Mouse (Mus musculus): ENCODE data around the gene Slc9b2. TPM values are rescaled to one million over a fixed set of nuclear protein-coding genes. Genes with fewer than 3 reads are reported as not detected.

The Slc9b2 gene
- polyA plus RNA-seq, 1 experiment from 2014 or later = 0.93 TPM

DNA sequence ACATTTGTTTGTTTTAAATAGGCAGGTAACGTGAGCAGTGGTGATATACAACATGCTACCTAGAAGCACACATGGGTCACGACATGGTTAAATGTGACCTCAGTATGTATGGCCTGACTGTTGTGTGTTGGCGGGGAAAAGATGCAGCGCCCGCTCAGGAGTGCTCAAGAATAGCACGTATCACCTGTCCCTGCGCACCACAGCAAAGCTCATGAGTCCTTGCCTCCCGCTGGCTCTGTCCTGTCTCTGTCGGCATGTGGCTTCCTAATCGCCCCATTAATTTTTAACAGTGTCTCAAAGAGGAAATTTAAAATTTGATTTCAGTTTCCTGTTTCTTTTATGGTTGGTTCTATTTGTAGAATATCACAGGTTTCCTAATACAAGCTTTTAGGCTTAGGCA, 69.9 kb downstream of the Slc9b2 start:
- no peak for ATAC-seq
- no peak overlapping the region for H3K27ac ChIP-seq
- 80% methylated on average over 10 of the region's 10 CpGs for WGBS
- no peaks in the 10 kb centered on the region for H3K4me1 ChIP-seq (replicated peaks)
- H3K9me3 ChIP-seq = no peaks in the 10 kb centered on the region
- no peak overlapping the region for H3K4me2 ChIP-seq (replicated peaks)
- no peak overlapping the region for H3K9ac ChIP-seq
- no peaks in the 10 kb centered on the region for H3K27me3 ChIP-seq (replicated peaks)
- no peak overlapping the region for H3K4me3 ChIP-seq (replicated peaks)
- no peaks in the 10 kb centered on the region for H3K36me3 ChIP-seq

DNA sequence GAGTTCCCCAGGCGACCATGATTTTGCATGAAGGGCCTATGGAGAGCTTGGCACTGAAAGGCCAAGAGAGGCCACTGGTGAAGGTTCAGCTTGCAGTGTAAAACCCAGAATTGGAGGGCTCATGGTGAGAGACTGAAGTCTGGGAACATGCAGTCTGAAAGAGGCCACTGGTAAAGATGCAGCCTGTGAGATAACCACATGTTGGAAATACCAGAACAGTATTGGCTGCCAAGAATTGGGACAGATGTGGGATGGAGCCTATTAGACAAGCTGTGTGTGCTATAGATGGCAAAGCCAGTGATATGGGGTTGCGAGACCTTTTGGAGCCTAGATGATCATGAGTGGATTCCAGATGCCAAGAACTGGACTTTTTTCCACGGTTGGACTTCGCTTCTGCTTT, 72.4 kb downstream of the Slc9b2 start:
- Histone ChIP-seq H3K27me3 (replicated peaks) (no peaks in the 10 kb centered on the region), H3K4me3 (replicated peaks) (no peak overlapping the region), H3K9me3 (no peaks in the 10 kb centered on the region), H3K27ac (no peak overlapping the region), H3K4me1 (replicated peaks) (no peaks in the 10 kb centered on the region), H3K9ac (no peak overlapping the region), H3K4me2 (replicated peaks) (no peak overlapping the region), H3K36me3 (no peaks in the 10 kb centered on the region)
- ATAC-seq = no peak
- 93% methylated on average over 4 of the region's 4 CpGs for WGBS

DNA sequence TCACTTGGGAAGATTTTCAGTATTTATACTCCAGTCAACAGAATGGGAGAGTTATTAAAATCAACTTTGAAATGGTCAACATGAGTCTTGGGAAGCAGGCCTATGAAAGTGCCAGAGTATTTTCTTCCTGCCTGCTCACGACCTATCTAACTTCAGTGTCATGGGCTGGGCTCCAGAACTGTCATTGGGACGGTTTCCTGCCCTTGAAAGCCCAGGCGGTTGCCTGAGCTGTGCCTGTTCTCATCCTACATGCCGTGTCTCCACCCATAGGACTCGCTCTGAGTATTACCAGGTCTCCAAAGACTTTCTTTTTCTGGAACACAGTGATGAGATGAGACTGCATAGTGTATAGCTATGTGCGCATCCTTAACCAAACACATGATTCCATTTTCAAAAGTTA, 85.7 kb downstream of the Slc9b2 start:
- no peak for ATAC-seq
- no peak overlapping the region for H3K4me3 ChIP-seq (replicated peaks)
- no peaks in the 10 kb centered on the region for H3K36me3 ChIP-seq
- H3K27me3 ChIP-seq (replicated peaks) = no peaks in the 10 kb centered on the region
- no peaks in the 10 kb centered on the region for H3K9me3 ChIP-seq
- 63% methylated on average over 6 of the region's 6 CpGs for WGBS
- H3K27ac ChIP-seq = no peak overlapping the region
- H3K4me2 ChIP-seq (replicated peaks) = no peak overlapping the region
- no peak overlapping the region for H3K9ac ChIP-seq
- no peaks in the 10 kb centered on the region for H3K4me1 ChIP-seq (replicated peaks)

Other genes with a start within 250 kb of the Slc9b2 start
- 20.3 and 23.5 TPM in 2 replicates for gene Cenpe, start 95.2 kb upstream of the Slc9b2 start, polyA plus RNA-seq (2015; fragmentation: Nextera tagmentation; extraction: Ambion mirVana)
- 7.1 and 8.9 TPM in 2 replicates for gene Bdh2, start 26.5 kb upstream of the Slc9b2 start, polyA plus RNA-seq (2015; fragmentation: Nextera tagmentation; extraction: Ambion mirVana)
- gene Slc9b1, start 40.3 kb downstream of the Slc9b2 start, polyA plus RNA-seq (2015; fragmentation: Nextera tagmentation; extraction: Ambion mirVana) = 0.10 and 0.25 TPM in 2 replicates
- 61.9 and 62.9 TPM in 2 replicates for gene Cisd2, start 116.2 kb downstream of the Slc9b2 start, polyA plus RNA-seq (2015; fragmentation: Nextera tagmentation; extraction: Ambion mirVana)
- 483 and 535 TPM in 2 replicates for gene Ube2d3, start 130.4 kb downstream of the Slc9b2 start, polyA plus RNA-seq (2015; fragmentation: Nextera tagmentation; extraction: Ambion mirVana)
- gene Manba, start 177.9 kb downstream of the Slc9b2 start, polyA plus RNA-seq (2015; fragmentation: Nextera tagmentation; extraction: Ambion mirVana) = 17.2 and 18.0 TPM in 2 replicates

Measured in intestine, embryonic 15.5 days (tissue).